Mouse (Mus musculus) left cerebral cortex, adult 9 months (tissue): ENCODE measurements around the gene Slc30a2.

Experiments
- DNase-seq, 2 experiments: peaks; one replicate each; pipeline ENCODE4 v3.0.0; 2022; ENCODE audit warnings: low spot score in 2 of 2

The Slc30a2 gene

DNA sequence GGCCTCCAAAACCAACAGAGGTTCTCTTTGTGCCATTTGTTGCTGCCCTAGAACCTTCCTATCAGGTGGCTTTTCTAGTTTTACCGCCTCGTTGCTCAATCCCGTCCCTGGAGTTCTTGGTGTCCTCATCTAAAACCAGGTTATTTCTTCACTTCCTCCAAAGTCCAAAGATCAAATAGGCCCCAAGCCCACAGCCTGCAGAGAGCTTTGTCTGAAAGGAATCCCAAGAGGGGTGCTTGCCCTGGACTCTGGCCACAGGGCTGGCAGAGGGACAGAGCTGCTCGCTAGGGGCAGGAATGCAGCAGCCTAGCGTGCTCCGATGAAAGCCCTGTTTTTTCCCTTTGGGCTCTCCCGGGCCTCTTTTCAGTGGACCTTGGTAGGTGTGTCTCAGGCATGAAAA lies 54.1 kb downstream of the Slc30a2 start:
- DNase-seq = peak in 1 of 2 experiments; percentile 51

- no peak for DNase-seq
Observed at GRCm38 (mm10) chr4:134397732-134398131, 54.8 kb downstream of the Slc30a2 start.

DNA sequence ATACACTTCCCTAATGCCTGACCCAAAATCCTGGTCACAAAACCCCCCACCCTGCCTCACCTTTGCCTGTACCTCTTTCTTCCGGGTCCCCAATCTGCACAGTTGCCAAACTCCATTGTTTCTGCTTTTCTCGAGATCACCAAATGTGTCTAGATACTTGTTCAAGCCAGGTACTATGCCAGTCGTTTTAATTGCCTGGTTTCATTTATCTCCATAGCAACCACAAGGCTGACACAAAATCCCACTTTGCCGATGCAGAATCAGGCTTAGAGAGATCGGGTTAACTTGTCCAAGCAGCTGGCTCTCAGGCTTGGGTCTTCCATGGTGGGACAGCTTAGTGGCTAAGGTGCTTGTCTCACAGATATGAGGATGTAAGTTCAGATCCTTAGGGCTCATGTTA lies 57.2 kb downstream of the Slc30a2 start:
- peak in 1 of 2 experiments; percentile 32 for DNase-seq

DNA sequence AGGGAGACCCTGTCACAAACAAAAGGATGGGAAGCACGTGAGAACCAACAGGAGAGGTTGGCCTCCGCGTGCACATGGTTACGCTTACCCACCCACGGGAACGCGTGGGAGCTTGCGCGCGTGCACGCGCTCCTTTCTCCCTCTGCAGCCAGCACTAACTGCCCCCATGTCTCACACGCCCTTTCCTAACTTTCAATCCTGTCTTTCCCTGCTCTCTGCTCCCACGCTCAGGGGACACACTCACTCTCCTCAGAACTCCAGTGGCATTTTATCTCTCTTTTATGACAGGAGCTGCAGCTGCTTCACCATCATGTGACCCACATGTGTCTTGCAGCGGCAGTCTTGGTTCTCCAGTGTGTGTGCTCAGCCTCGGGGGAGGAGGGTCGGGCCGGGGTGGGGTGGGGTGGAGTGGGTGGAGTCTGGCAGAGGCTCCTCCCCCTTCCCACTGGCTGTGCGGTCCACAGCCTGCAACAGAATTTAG lies 58.2 kb downstream of the Slc30a2 start:
- DNase-seq = peak; percentile 81 to 86

GRCm38 (mm10) chr4:134401856-134402570 lies 59.0 kb downstream of the Slc30a2 start:
- DNase-seq = no peak

DNA sequence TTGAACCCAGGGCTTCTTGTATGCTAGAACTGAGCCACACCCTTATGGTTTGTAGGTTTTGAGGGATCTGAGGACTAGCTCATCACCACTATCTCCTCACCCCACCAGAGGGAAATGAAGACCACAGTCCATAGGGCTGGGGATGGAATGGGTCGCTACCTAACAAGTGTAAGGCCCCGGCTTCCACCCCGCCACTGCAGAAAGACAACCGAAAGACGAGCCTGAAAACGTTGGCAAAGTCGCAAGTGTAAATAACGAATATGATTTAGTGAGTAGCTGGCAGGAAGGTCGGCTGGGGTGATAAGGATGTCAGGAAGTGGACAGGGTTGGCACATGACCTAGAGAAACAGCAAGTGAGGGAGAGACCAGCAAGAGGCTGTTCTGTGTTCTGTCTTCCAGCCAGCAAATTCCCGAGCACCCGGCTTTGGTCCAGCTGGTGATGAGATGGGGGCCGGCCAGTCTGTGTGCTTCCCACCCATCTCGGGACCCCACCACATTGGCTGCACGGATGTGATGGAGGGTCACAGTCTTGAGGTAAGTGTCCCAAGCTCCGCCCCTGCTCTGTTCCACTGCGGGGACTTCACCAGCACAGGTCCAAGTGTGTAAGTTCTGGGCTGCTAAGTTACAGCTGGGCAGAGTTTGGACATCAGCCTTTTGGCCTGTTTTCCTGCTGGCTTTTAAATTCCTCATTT lies 59.7 kb downstream of the Slc30a2 start:
- no peak for DNase-seq

- no peak for DNase-seq
Observed at GRCm38 (mm10) chr4:134403721-134404120, 60.7 kb downstream of the Slc30a2 start.
